Mouse (Mus musculus) A20 (cell line): ENCODE measurements around the gene Znrf2.
"Not testable (repeated sequence)": the region's sequence is repeated elsewhere in the genome, so short reads cannot be mapped to it uniquely, and the experiment has no call there.

Source experiments
- DNase-seq: peaks from one replicate; pipeline ENCODE4 v3.0.0-alpha.2; 2011; ENCODE audit warnings: low read depth, low spot score

Gene Znrf2

GRCm38 (mm10) chr6:54849179-54850156 is 32.8 kb downstream of the Znrf2 start:
- peak; percentile 20 for DNase-seq

- no peak for DNase-seq
Measured at GRCm38 (mm10) chr6:54851778-54852177, 35.1 kb downstream of the Znrf2 start.

- DNase-seq, result no peak
Measured at GRCm38 (mm10) chr6:54852669-54853068, 36.0 kb downstream of the Znrf2 start.

- DNase-seq, result no peak
Measured at GRCm38 (mm10) chr6:54854859-54855258, 38.1 kb downstream of the Znrf2 start.

GRCm38 (mm10) chr6:54855801-54856583 is 39.3 kb downstream of the Znrf2 start:
- peak; percentile 17 for DNase-seq

GRCm38 (mm10) chr6:54859159-54859558 is 42.4 kb downstream of the Znrf2 start:
- not testable (repeated sequence) for DNase-seq

GRCm38 (mm10) chr6:54860180-54860579 is 43.5 kb downstream of the Znrf2 start:
- DNase-seq, result no peak

- no peak for DNase-seq
Measured at GRCm38 (mm10) chr6:54866731-54867410, 50.2 kb downstream of the Znrf2 start.

- DNase-seq, result no peak
Measured at GRCm38 (mm10) chr6:54867411-54867745, 50.7 kb downstream of the Znrf2 start.

- no peak for DNase-seq
Measured at GRCm38 (mm10) chr6:54873029-54873428, 56.3 kb downstream of the Znrf2 start.

GRCm38 (mm10) chr6:54876782-54877181 is 60.1 kb downstream of the Znrf2 start:
- no peak for DNase-seq

GRCm38 (mm10) chr6:54877651-54878050 is 60.9 kb downstream of the Znrf2 start:
- DNase-seq, result no peak

- no peak for DNase-seq
Measured at GRCm38 (mm10) chr6:54878546-54878945, 61.8 kb downstream of the Znrf2 start.

GRCm38 (mm10) chr6:54880086-54880485 is 63.4 kb downstream of the Znrf2 start:
- no peak for DNase-seq

- no peak for DNase-seq
Measured at GRCm38 (mm10) chr6:54883424-54883823, 66.7 kb downstream of the Znrf2 start.

GRCm38 (mm10) chr6:54886195-54886594 is 69.5 kb downstream of the Znrf2 start:
- no peak for DNase-seq

GRCm38 (mm10) chr6:54890221-54890620 is 73.5 kb downstream of the Znrf2 start:
- DNase-seq, result no peak

- no peak for DNase-seq
Measured at GRCm38 (mm10) chr6:54891384-54891783, 74.7 kb downstream of the Znrf2 start.

- no peak for DNase-seq
Measured at GRCm38 (mm10) chr6:54900256-54900655, 83.5 kb downstream of the Znrf2 start.

- no peak for DNase-seq
Measured at GRCm38 (mm10) chr6:54902547-54902946, 85.8 kb downstream of the Znrf2 start.

GRCm38 (mm10) chr6:54906053-54907040 is 89.6 kb downstream of the Znrf2 start:
- no peak for DNase-seq
